Mouse (Mus musculus) intestine, embryonic 16.5 days (tissue): ENCODE measurements around the gene Ccdc7a. TPM values are rescaled to one million over a fixed set of nuclear protein-coding genes. Genes with fewer than 3 reads are reported as not detected.
A peak's percentile ranks its signal among the peaks of the same experiment; 100 is the strongest.

Experiments
- ATAC-seq: fragments of 200-750 bp; cut with Nextera tagmentation; 2 replicates; pipeline ENCODE4 v1.8.0; 2017; ENCODE audit warnings: moderate TSS enrichment, moderate library complexity
- H3K27ac ChIP-seq: fragments of 300-500 bp; sonication (generic); 2 replicates; pipeline ENCODE4 v1.5.1; 2014; ENCODE audit warnings: mild to moderate bottlenecking, low read length
- H3K27me3 ChIP-seq: fragments of 300-500 bp; sonication (generic); replicated peaks from 2 replicates; pipeline ENCODE4 v1.6.1; 2014; ENCODE audit warnings: low read length, control low read depth, mixed read lengths; ENCODE audit not compliant: control insufficient read depth, insufficient read depth
- H3K36me3 ChIP-seq: fragments of 300-500 bp; sonication (generic); 2 replicates; pipeline ENCODE4 v1.6.1; 2014; ENCODE audit warnings: low read length, control low read depth; ENCODE audit not compliant: control insufficient read depth, insufficient read depth
- H3K4me1 ChIP-seq: fragments of 300-500 bp; sonication (generic); 2 replicates; pipeline ENCODE4 v1.6.1; 2014; ENCODE audit warnings: low read length, control low read depth, mixed read lengths; ENCODE audit not compliant: control insufficient read depth, insufficient read depth
- H3K4me2 ChIP-seq: fragments of 300-500 bp; sonication (generic); 2 replicates; pipeline ENCODE4 v1.6.1; 2014; ENCODE audit warnings: low read depth, low read length, control low read depth
- H3K4me3 ChIP-seq: fragments of 300-500 bp; sonication (generic); 2 replicates; pipeline ENCODE4 v1.5.1; 2014; ENCODE audit warnings: mild to moderate bottlenecking, low read length
- H3K9ac ChIP-seq: fragments of 300-500 bp; sonication (generic); 2 replicates; pipeline ENCODE4 v1.6.1; 2014; ENCODE audit warnings: low read depth, low read length
- H3K9me3 ChIP-seq: fragments of 300-500 bp; sonication (generic); 2 replicates; pipeline ENCODE4 v1.6.1; 2016; ENCODE audit warnings: low read length, control low read depth; ENCODE audit not compliant: control insufficient read depth
- WGBS: fragments of 180-500 bp; shearing (Covaris S2); extraction: QIAGEN DNeasy Blood & Tissue Kit; methylation state at CpG from one replicate; pipeline ENCODE4 v1.1.7; 2014; 5-methylcytosine and 5-hydroxymethylcytosine counted together
- polyA plus RNA-seq: library from polyadenylated mRNA; unstranded; fragments of >200 nt; fragmentation: Nextera tagmentation; extraction: Ambion mirVana; gene quantifications from 2 replicates; pipeline ENCODE4 v1.2.1, GENCODE M21; 2015

The Ccdc7a gene
- polyA plus RNA-seq, 1 experiment from 2014 or later = not detected

- ATAC-seq = no peak
- no peaks in the 10 kb centered on the region for H3K27me3 ChIP-seq
- no peaks in the 10 kb centered on the region for H3K36me3 ChIP-seq
- H3K4me3 ChIP-seq = no peak overlapping the region
- no peak overlapping the region for H3K4me2 ChIP-seq
- H3K9ac ChIP-seq = no peak overlapping the region
- no peaks in the 10 kb centered on the region for H3K9me3 ChIP-seq
- no peak overlapping the region for H3K27ac ChIP-seq
- peaks cover 19% of the 10 kb centered on the region for H3K4me1 ChIP-seq
- WGBS = 95% methylated on average over 1 of the region's 1 CpGs
Measured at GRCm38 (mm10) chr8:128696701-128697397, 368.5 kb downstream of the Ccdc7a start.

GRCm38 (mm10) chr8:128690056-128690455, 375.3 kb downstream of the Ccdc7a start:
- ATAC-seq = no peak
- Histone ChIP-seq H3K36me3 (no peaks in the 10 kb centered on the region; the same call in 1 of the 2 replicates), H3K27ac (no peak overlapping the region), H3K9me3 (no peaks in the 10 kb centered on the region), H3K4me3 (no peak overlapping the region), H3K4me1 (peaks cover 24% of the 10 kb centered on the region), H3K27me3 (no peaks in the 10 kb centered on the region), H3K4me2 (no peak overlapping the region), H3K9ac (no peak overlapping the region)
- 69% methylated on average over 1 of the region's 1 CpGs for WGBS

DNA sequence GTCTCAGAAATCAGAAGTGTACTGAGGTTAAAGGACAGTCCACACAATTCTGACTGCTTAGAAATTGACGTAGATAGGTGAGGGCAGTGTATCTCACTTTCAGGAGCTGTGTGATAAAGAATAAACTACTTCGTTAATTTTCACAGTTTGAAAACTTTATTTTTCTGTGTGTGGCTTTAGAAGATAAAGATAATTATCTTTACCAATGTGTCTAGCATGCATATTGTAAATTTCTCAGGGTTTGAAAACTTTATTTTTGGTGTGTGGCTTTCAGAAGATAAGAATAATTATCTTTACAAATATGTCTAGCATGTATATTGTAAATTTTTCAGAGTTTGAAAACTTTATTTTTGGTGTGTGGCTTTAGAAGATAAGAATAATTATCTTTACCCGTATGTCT, 376.6 kb downstream of the Ccdc7a start:
- H3K27ac ChIP-seq = no peak overlapping the region
- peaks cover 18% of the 10 kb centered on the region for H3K4me1 ChIP-seq
- no peak for ATAC-seq
- no peak overlapping the region for H3K4me3 ChIP-seq
- H3K9me3 ChIP-seq = no peaks in the 10 kb centered on the region
- no peak overlapping the region for H3K4me2 ChIP-seq
- no peaks in the 10 kb centered on the region; the same call in 1 of the 2 replicates for H3K36me3 ChIP-seq
- no peak overlapping the region for H3K9ac ChIP-seq
- no peaks in the 10 kb centered on the region for H3K27me3 ChIP-seq
- 56% methylated on average over 3 of the region's 3 CpGs for WGBS

DNA sequence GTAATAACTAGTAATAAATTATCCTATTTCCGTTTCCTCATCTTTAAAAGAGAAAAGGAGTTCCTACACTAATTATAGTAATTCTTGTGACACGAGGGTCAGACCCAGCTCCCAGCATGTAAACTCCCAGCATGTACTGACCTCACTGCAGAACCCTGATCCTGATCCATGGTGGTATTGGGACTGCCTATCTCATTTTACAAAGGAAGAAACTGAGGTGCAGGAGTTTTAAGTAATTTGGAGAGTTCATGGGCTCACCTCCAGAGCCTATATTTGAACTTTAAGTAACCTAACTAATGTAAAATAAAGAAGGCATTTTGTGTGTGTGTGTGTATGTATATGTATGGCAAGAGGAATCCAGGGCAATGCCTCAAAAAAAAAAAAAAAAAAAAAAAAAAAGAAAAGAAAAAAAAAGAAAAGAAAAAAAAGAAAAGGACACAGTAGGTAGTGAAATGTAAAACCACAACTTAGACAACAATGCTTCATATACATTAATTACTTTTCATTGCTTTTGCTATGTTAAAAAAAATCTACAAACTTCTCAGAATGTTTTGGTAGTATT, 378.8 kb downstream of the Ccdc7a start:
- Histone ChIP-seq H3K27ac (peak overlapping the region; percentile 99), H3K4me3 (peak overlapping the region; percentile 89), H3K9me3 (no peaks in the 10 kb centered on the region), H3K4me2 (peak overlapping the region; percentile 58), H3K4me1 (peaks cover 15% of the 10 kb centered on the region), H3K9ac (peak overlapping the region; percentile 99), H3K36me3 (no peaks in the 10 kb centered on the region; the same call in 1 of the 2 replicates), H3K27me3 (no peaks in the 10 kb centered on the region)
- 0 out of 2 replicates have a peak, but pooled peaks have one; percentile 12 for ATAC-seq
- 0% methylated on average over 2 of the region's 2 CpGs for WGBS

- peak; percentile 94 for ATAC-seq
- Histone ChIP-seq H3K4me1 (peaks cover 15% of the 10 kb centered on the region), H3K4me2 (peak within 1 kb of the TSS; percentile 82), H3K9me3 (no peaks in the 10 kb centered on the region), H3K27me3 (no peaks in the 10 kb centered on the region), H3K4me3 (peak within 1 kb of the TSS; percentile 89), H3K36me3 (no peaks in the 10 kb centered on the region; the same call in 1 of the 2 replicates), H3K27ac (peak within 1 kb of the TSS; percentile 99), H3K9ac (peak within 1 kb of the TSS; percentile 99)
- WGBS = under 1% methylated on average over 103 of the region's 113 CpGs
Measured at GRCm38 (mm10) chr8:128685507-128686428, 379.5 kb downstream of the Ccdc7a start, which contains the start of gene Itgb1. Itgb1 (plus strand) TSS chr8:128685654.

DNA sequence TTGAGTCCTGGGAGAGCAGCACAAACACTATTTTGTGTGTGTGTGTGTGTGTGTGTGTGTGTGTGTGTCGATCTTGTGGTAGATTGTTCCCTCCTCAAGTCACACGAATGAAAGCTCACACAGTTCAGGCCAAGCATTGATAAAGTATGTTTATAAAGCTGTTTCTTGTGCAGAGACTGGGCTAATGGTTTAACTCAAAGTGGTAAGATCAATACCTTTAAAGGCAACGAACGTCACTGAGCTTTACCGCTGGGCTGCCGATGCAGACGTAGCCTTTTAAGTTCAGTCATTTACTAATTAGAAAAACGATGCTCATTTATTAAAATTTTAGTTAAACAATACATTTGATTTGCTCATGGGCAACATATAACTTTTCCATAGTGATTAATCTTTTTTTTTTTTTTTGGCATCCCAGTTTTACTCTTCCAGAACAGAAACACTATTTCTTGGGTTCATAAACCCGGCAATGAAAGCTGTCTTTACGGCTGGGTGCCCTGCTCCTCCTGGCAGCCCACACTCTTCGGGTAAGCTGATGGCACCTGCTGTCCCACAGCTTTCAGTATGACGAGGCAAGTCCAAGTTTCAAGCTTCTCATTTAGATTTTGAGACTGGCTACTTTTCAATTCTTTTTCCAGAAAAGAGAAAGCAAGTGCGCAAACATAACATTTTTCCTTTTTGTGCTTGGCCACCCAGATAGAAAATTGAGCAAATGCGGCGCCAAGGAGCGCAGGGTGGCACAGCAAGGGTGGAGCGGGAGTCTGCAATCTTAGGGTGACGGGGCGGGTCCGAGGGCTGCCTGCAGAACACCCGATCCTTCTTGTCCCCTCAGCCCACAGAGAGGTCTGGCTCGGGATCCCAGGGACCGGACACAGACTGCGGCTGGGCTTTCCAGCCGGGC, 380.5 kb downstream of the Ccdc7a start:
- Histone ChIP-seq H3K27me3 (no peaks in the 10 kb centered on the region), H3K4me2 (peak overlapping the region; percentile 82), H3K4me1 (peaks cover 11% of the 10 kb centered on the region), H3K9me3 (no peaks in the 10 kb centered on the region), H3K36me3 (no peaks in the 10 kb centered on the region; the same call in 1 of the 2 replicates), H3K27ac (peak overlapping the region; percentile 99), H3K4me3 (peak overlapping the region; percentile 89), H3K9ac (peak overlapping the region; percentile 99)
- ATAC-seq = peak; percentile 83
- 4% methylated on average over 25 of the region's 25 CpGs for WGBS

Other genes starting within 250 kb of the Ccdc7a start
- gene Ccdc7b, start 1.6 kb upstream of the Ccdc7a start, polyA plus RNA-seq = not detected in 2 replicates
- not detected in 2 replicates for gene Gm10999, start 66.1 kb upstream of the Ccdc7a start, polyA plus RNA-seq
- 14.0 and 14.5 TPM in 2 replicates for gene 2610044O15Rik8, start 168.9 kb upstream of the Ccdc7a start, polyA plus RNA-seq